Mouse (Mus musculus) lung, embryonic 16.5 days (tissue): Measurements from ENCODE around the gene Map3k7cl. TPM values are rescaled to one million over a fixed set of nuclear protein-coding genes. Genes with fewer than 3 reads are reported as not detected.

Experiments
- ATAC-seq: fragments of 200-750 bp; cut with Nextera tagmentation; 2 replicates; pipeline ENCODE4 v1.8.0; 2017; ENCODE audit warnings: low read depth, mild to moderate bottlenecking, moderate library complexity
- H3K27ac ChIP-seq: fragments of 300-500 bp; sonication (generic); 2 replicates; pipeline ENCODE4 v1.5.1; 2014; ENCODE audit warnings: mild to moderate bottlenecking, control low read depth, low read length
- H3K27me3 ChIP-seq: fragments of 300-500 bp; sonication (generic); 2 replicates; pipeline ENCODE4 v1.6.1; 2014; ENCODE audit warnings: low read depth, low read length, mixed read lengths; ENCODE audit not compliant: control insufficient read depth, insufficient read depth
- H3K36me3 ChIP-seq: fragments of 300-500 bp; sonication (generic); 2 replicates; pipeline ENCODE4 v1.6.1; 2014; ENCODE audit warnings: low read length; ENCODE audit not compliant: control insufficient read depth, insufficient read depth
- H3K4me1 ChIP-seq: fragments of 300-500 bp; sonication (generic); replicated peaks from 2 replicates; pipeline ENCODE4 v1.6.1; 2014; ENCODE audit warnings: low read length, mixed read lengths; ENCODE audit not compliant: control insufficient read depth, insufficient read depth
- H3K4me2 ChIP-seq: fragments of 300-500 bp; sonication (generic); 2 replicates; pipeline ENCODE4 v1.6.1; 2014; ENCODE audit warnings: low read depth, low read length, control low read depth
- H3K4me3 ChIP-seq: fragments of 300-500 bp; sonication (generic); 2 replicates; pipeline ENCODE4 v1.5.1; 2014; ENCODE audit warnings: mild to moderate bottlenecking, low read length, control low read depth
- H3K9ac ChIP-seq: fragments of 300-500 bp; sonication (generic); 2 replicates; pipeline ENCODE4 v1.6.1; 2014; ENCODE audit warnings: low read length, control low read depth
- H3K9me3 ChIP-seq: fragments of 300-500 bp; sonication (generic); 2 replicates; pipeline ENCODE4 v1.6.1; 2016; ENCODE audit warnings: low read length; ENCODE audit not compliant: control insufficient read depth
- WGBS: fragments of 180-500 bp; shearing (Covaris S2); extraction: QIAGEN DNeasy Blood & Tissue Kit; methylation state at CpG from one replicate; pipeline ENCODE4 v1.1.7; 2014; 5-methylcytosine and 5-hydroxymethylcytosine counted together
- polyA plus RNA-seq: library from polyadenylated mRNA; unstranded; fragments of >200 nt; fragmentation: Nextera tagmentation; extraction: Ambion mirVana; gene quantifications from 2 replicates; pipeline ENCODE4 v1.2.1, GENCODE M21; 2015

Map3k7cl gene
- polyA plus RNA-seq, 1 experiment from 2014 or later = 0.82 TPM

- no peak for ATAC-seq
- H3K9me3 ChIP-seq = no peaks in the 10 kb centered on the region
- no peak overlapping the region for H3K4me3 ChIP-seq
- no peaks in the 10 kb centered on the region for H3K27me3 ChIP-seq
- no peak overlapping the region for H3K9ac ChIP-seq
- H3K36me3 ChIP-seq = no peaks in the 10 kb centered on the region
- H3K4me1 ChIP-seq = no peaks in the 10 kb centered on the region; the same call in 1 of the 2 replicates
- H3K4me2 ChIP-seq = no peak overlapping the region
- WGBS = 74% methylated on average over 2 of the region's 2 CpGs
- H3K27ac ChIP-seq = no peak overlapping the region
These were observed 51.8 kb downstream of the Map3k7cl start for GRCm38 (mm10) chr16:87604883-87605282.

DNA sequence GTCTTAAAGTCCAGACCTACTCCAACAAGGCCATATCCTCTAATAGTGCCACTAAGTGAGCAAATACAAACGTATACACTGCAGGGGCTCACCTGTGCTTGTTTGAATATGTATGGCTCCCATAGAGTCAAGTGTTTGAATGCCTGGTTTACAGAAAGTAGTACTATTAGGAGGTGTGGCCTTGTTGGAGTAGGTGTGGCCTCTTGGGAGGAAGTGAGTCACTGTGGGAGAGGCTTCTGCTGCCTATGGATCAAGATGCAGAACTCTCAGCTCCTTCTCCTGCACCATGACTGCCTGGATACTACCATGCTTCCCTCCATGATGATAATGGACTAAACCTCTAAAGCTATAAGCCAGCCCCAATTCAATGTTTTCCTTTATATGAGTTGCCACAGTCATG, 54.3 kb downstream of the Map3k7cl start:
- Histone ChIP-seq H3K4me1 (peaks cover 2% of the 10 kb centered on the region), H3K36me3 (no peaks in the 10 kb centered on the region), H3K27me3 (no peaks in the 10 kb centered on the region), H3K4me3 (no peak overlapping the region), H3K27ac (no peak overlapping the region), H3K4me2 (no peak overlapping the region), H3K9ac (no peak overlapping the region), H3K9me3 (no peaks in the 10 kb centered on the region)
- no peak for ATAC-seq
- WGBS = 68% methylated on average over 1 of the region's 1 CpGs

GRCm38 (mm10) chr16:87607959-87608358, 54.8 kb downstream of the Map3k7cl start:
- ATAC-seq = no peak
- H3K36me3 ChIP-seq = no peaks in the 10 kb centered on the region
- no peak overlapping the region for H3K9ac ChIP-seq
- no peak overlapping the region for H3K4me2 ChIP-seq
- H3K4me3 ChIP-seq = no peak overlapping the region
- H3K4me1 ChIP-seq = peaks cover 4% of the 10 kb centered on the region
- WGBS = 86% methylated on average over 5 of the region's 6 CpGs
- H3K27me3 ChIP-seq = no peaks in the 10 kb centered on the region
- H3K27ac ChIP-seq = no peak overlapping the region
- no peaks in the 10 kb centered on the region for H3K9me3 ChIP-seq

GRCm38 (mm10) chr16:87610142-87610541, 57.0 kb downstream of the Map3k7cl start:
- H3K4me1 ChIP-seq = peaks cover 4% of the 10 kb centered on the region; the same call in 1 of the 2 replicates
- 75% methylated on average over 5 of the region's 5 CpGs for WGBS
- no peaks in the 10 kb centered on the region for H3K27me3 ChIP-seq
- H3K9ac ChIP-seq = no peak overlapping the region
- ATAC-seq = no peak
- no peak overlapping the region for H3K27ac ChIP-seq
- H3K4me3 ChIP-seq = no peak overlapping the region
- H3K4me2 ChIP-seq = no peak overlapping the region
- H3K9me3 ChIP-seq = no peaks in the 10 kb centered on the region
- H3K36me3 ChIP-seq = no peaks in the 10 kb centered on the region

GRCm38 (mm10) chr16:87610556-87611295, 57.6 kb downstream of the Map3k7cl start:
- WGBS = 69% methylated on average over 21 of the region's 21 CpGs
- Histone ChIP-seq H3K36me3 (no peaks in the 10 kb centered on the region), H3K27me3 (no peaks in the 10 kb centered on the region), H3K4me2 (peak overlapping the region; percentile 21), H3K27ac (no peak overlapping the region), H3K4me3 (no peak overlapping the region), H3K9ac (no peak overlapping the region), H3K9me3 (no peaks in the 10 kb centered on the region), H3K4me1 (peaks cover 4% of the 10 kb centered on the region; the same call in 1 of the 2 replicates)
- no peak for ATAC-seq

DNA sequence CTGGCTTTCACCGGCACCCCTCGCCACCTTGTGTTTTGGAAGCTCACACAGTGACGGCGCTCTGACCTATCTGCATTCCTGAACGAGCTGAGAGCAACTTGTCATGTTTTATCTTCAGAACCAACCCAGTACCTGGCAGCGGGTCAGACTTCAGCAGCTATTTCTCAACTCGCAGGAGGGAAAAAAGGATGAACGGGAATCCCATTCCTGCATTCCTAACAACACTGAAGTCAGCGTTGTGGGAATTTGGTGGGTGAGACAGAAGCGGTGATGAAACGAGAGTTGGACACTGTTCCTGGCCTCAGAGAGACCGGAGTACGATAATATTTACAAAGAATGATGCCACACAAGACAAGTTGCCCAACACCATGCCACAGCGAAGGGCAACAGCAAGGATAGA, 58.3 kb downstream of the Map3k7cl start:
- 42% methylated on average over 14 of the region's 14 CpGs for WGBS
- Histone ChIP-seq H3K4me3 (no peak overlapping the region), H3K27ac (no peak overlapping the region), H3K27me3 (no peaks in the 10 kb centered on the region), H3K36me3 (no peaks in the 10 kb centered on the region), H3K4me2 (peak overlapping the region; percentile 21), H3K9me3 (no peaks in the 10 kb centered on the region), H3K4me1 (peaks cover 4% of the 10 kb centered on the region; the same call in 1 of the 2 replicates), H3K9ac (no peak overlapping the region)
- ATAC-seq = no peak

- H3K9ac ChIP-seq = no peak overlapping the region
- peak; percentile 20; the same call in 1 of the 2 replicates for ATAC-seq
- peaks cover 4% of the 10 kb centered on the region; the same call in 1 of the 2 replicates for H3K4me1 ChIP-seq
- H3K27me3 ChIP-seq = no peaks in the 10 kb centered on the region
- no peak overlapping the region for H3K27ac ChIP-seq
- H3K4me2 ChIP-seq = no peak overlapping the region
- no peak overlapping the region for H3K4me3 ChIP-seq
- WGBS = 48% methylated on average over 15 of the region's 15 CpGs
- H3K36me3 ChIP-seq = no peaks in the 10 kb centered on the region
- no peaks in the 10 kb centered on the region for H3K9me3 ChIP-seq
These were observed 59.2 kb downstream of the Map3k7cl start for GRCm38 (mm10) chr16:87612218-87612838.

GRCm38 (mm10) chr16:87617377-87617776, 64.2 kb downstream of the Map3k7cl start:
- Histone ChIP-seq H3K4me1 (peaks cover 2% of the 10 kb centered on the region; the same call in 1 of the 2 replicates), H3K36me3 (no peaks in the 10 kb centered on the region), H3K9me3 (no peaks in the 10 kb centered on the region), H3K9ac (no peak overlapping the region), H3K4me3 (no peak overlapping the region), H3K27me3 (no peaks in the 10 kb centered on the region), H3K4me2 (no peak overlapping the region), H3K27ac (no peak overlapping the region)
- ATAC-seq = 0 out of 2 replicates have a peak, but pooled peaks have one; percentile 23
- 83% methylated on average over 6 of the region's 6 CpGs for WGBS

GRCm38 (mm10) chr16:87621246-87621645, 68.1 kb downstream of the Map3k7cl start:
- Histone ChIP-seq H3K4me1 (no peaks in the 10 kb centered on the region), H3K9ac (no peak overlapping the region), H3K4me2 (no peak overlapping the region), H3K9me3 (no peaks in the 10 kb centered on the region), H3K27ac (no peak overlapping the region), H3K27me3 (no peaks in the 10 kb centered on the region), H3K36me3 (no peaks in the 10 kb centered on the region), H3K4me3 (no peak overlapping the region)
- 65% methylated on average over 3 of the region's 3 CpGs for WGBS
- peak; percentile 76 for ATAC-seq
